Mouse (Mus musculus) megakaryocyte-erythroid progenitor cell, adult 5-6 weeks (primary cell): ENCODE data around the gene Pde4d. TPM values are rescaled to one million over a fixed set of nuclear protein-coding genes. Genes with fewer than 3 reads are reported as not detected.

ENCODE experiments used
- ATAC-seq: replicated peaks from 2 replicates; pipeline ENCODE4 v1.8.0; 2016; ENCODE audit warnings: mild to moderate bottlenecking, inconsistent platforms; ENCODE audit not compliant: severe bottlenecking, poor library complexity, low FRiP score, low TSS enrichment
- total RNA-seq, 2 experiments: library from RNA; stranded (forward) in 1 of 2; stranded (reverse) in 1 of 2; fragments of 200-1000, 215-1000 nt in 1 of 2; fragments of >200 nt in 1 of 2; fragmentation: Nextera tagmentation in 1 of 2; gene quantifications; 2 replicates each; pipeline ENCODE4 v1.2.3; 2014 to 2017

Gene Pde4d
- total RNA-seq, 2 experiments from 2014 or later, result 52.9 to 108 TPM

GRCm38 (mm10) chr13:109715321-109715720 is 1265.6 kb downstream of the Pde4d start:
- ATAC-seq, result no peak

GRCm38 (mm10) chr13:109720127-109720713 is 1270.5 kb downstream of the Pde4d start:
- ATAC-seq, result no peak

- no peak for ATAC-seq
Measured at GRCm38 (mm10) chr13:109722237-109723119, 1272.7 kb downstream of the Pde4d start.

GRCm38 (mm10) chr13:109727346-109727745 is 1277.6 kb downstream of the Pde4d start:
- no peak for ATAC-seq

- no peak for ATAC-seq
Measured at GRCm38 (mm10) chr13:109729612-109730011, 1279.9 kb downstream of the Pde4d start.

- no peak for ATAC-seq
Measured at GRCm38 (mm10) chr13:109732655-109733376, 1283.1 kb downstream of the Pde4d start.

- ATAC-seq, result no peak
Measured at GRCm38 (mm10) chr13:109736290-109737078, 1286.7 kb downstream of the Pde4d start.

GRCm38 (mm10) chr13:109746492-109746891 is 1296.7 kb downstream of the Pde4d start:
- no peak for ATAC-seq

GRCm38 (mm10) chr13:109752236-109752863 is 1302.6 kb downstream of the Pde4d start:
- ATAC-seq, result 0 out of 2 replicates have a peak, but pooled peaks have one; percentile 9

- ATAC-seq, result no peak
Measured at GRCm38 (mm10) chr13:109756854-109757253, 1307.1 kb downstream of the Pde4d start.

GRCm38 (mm10) chr13:109759201-109759600 is 1309.5 kb downstream of the Pde4d start:
- peak; percentile 75; the same call in 1 of the 2 replicates for ATAC-seq

- ATAC-seq, result no peak
Measured at GRCm38 (mm10) chr13:109761081-109761480, 1311.3 kb downstream of the Pde4d start.

GRCm38 (mm10) chr13:109774791-109775190 is 1325.0 kb downstream of the Pde4d start:
- no peak for ATAC-seq

- ATAC-seq, result 0 out of 2 replicates have a peak, but pooled peaks have one; percentile 7
Measured at GRCm38 (mm10) chr13:109775197-109775596, 1325.4 kb downstream of the Pde4d start.

- ATAC-seq, result peak; percentile 95
Measured at GRCm38 (mm10) chr13:109776116-109776515, 1326.4 kb downstream of the Pde4d start.

GRCm38 (mm10) chr13:109776995-109777394 is 1327.2 kb downstream of the Pde4d start:
- ATAC-seq, result no peak

- no peak for ATAC-seq
Measured at GRCm38 (mm10) chr13:109777441-109777840, 1327.7 kb downstream of the Pde4d start.

- no peak for ATAC-seq
Measured at GRCm38 (mm10) chr13:109778297-109778835, 1328.6 kb downstream of the Pde4d start.

GRCm38 (mm10) chr13:109781466-109781865 is 1331.7 kb downstream of the Pde4d start:
- ATAC-seq, result no peak
